Mouse (Mus musculus) cerebellum, adult (tissue): ENCODE measurements around the gene Cul3.
"Not testable (repeated sequence)": the region's sequence is repeated elsewhere in the genome, so short reads cannot be mapped to it uniquely, and the experiment has no call there.

Experiments
- ATAC-seq: cut with Nextera tagmentation; 2 replicates; pipeline ENCODE4 v1.9.2; 2017; ENCODE audit warnings: mild to moderate bottlenecking, moderate library complexity, mixed read lengths; ENCODE audit not compliant: insufficient number of reproducible peaks, low FRiP score, low TSS enrichment

Cul3 gene

GRCm38 (mm10) chr1:80340436-80341376, at the start of gene Cul3:
Gene Cul3, minus strand, starts transcription at chr1:80340480.
- ATAC-seq, result peak; percentile 90

- no peak for ATAC-seq
Measured at GRCm38 (mm10) chr1:80389518-80389917, 49.2 kb upstream of the Cul3 start.

- ATAC-seq, result no peak
Measured at GRCm38 (mm10) chr1:80383613-80384589, 43.6 kb upstream of the Cul3 start.

- ATAC-seq, result no peak
Measured at GRCm38 (mm10) chr1:80382928-80383327, 42.6 kb upstream of the Cul3 start.

- no peak for ATAC-seq
Measured at GRCm38 (mm10) chr1:80381302-80381701, 41.0 kb upstream of the Cul3 start.

- ATAC-seq, result no peak
Measured at GRCm38 (mm10) chr1:80372010-80372409, 31.7 kb upstream of the Cul3 start.

GRCm38 (mm10) chr1:80371189-80371889, 31.1 kb upstream of the Cul3 start:
- ATAC-seq, result no peak

- no peak for ATAC-seq
Measured at GRCm38 (mm10) chr1:80363486-80363885, 23.2 kb upstream of the Cul3 start.

- ATAC-seq, result peak; percentile 96
Measured at GRCm38 (mm10) chr1:80362946-80363345, 22.7 kb upstream of the Cul3 start.

GRCm38 (mm10) chr1:80362400-80362799, 22.1 kb upstream of the Cul3 start:
- ATAC-seq, result 0 out of 2 replicates have a peak, but pooled peaks have one; percentile 54

- not testable (repeated sequence) for ATAC-seq
Measured at GRCm38 (mm10) chr1:80361771-80362170, 21.5 kb upstream of the Cul3 start.

GRCm38 (mm10) chr1:80360038-80360608, 19.8 kb upstream of the Cul3 start:
- no peak for ATAC-seq

- ATAC-seq, result peak; percentile 63
Measured at GRCm38 (mm10) chr1:80340061-80340435, 232 bp downstream of the Cul3 start.

- ATAC-seq, result peak; percentile 12
Measured at GRCm38 (mm10) chr1:80339425-80340021, 757 bp downstream of the Cul3 start.

- ATAC-seq, result no peak
Measured at GRCm38 (mm10) chr1:80338398-80338797, 1.9 kb downstream of the Cul3 start.

GRCm38 (mm10) chr1:80335726-80336368, 4.4 kb downstream of the Cul3 start:
- no peak for ATAC-seq

- no peak for ATAC-seq
Measured at GRCm38 (mm10) chr1:80335118-80335517, 5.2 kb downstream of the Cul3 start.

GRCm38 (mm10) chr1:80330970-80331369, 9.3 kb downstream of the Cul3 start:
- no peak; the same call in 1 of the 2 replicates for ATAC-seq

GRCm38 (mm10) chr1:80325761-80326160, 14.5 kb downstream of the Cul3 start:
- no peak for ATAC-seq
